Comparison of ENCODE assay signal across 10 mouse cellular contexts in genomic region chr3:121646364-121647048, GRCm38 (mm10). TPM values are rescaled to one million over a fixed set of nuclear protein-coding genes. Genes with fewer than 3 reads are reported as not detected.
DNase-seq lines count a peak whose midpoint lies in the region; ATAC-seq and TF ChIP-seq lines count a peak whose summit lies in the region.
"Had no signal": no experiment of that assay in that cellular context is flagged by ENCODE, and none has a peak within 500 bp of the region (broad histone marks: within the 10 kb centered on the region; RNA-seq: fewer than 3 reads in every experiment).

No protein-coding gene starts in this region.

- no peaks in the 10 kb centered on the region for H3K27me3 ChIP-seq in intestine, embryonic 14.5 days (replicated peaks; ENCODE audit: control insufficient read depth, insufficient read depth, low read length)
- H3K27me3 ChIP-seq in lung, embryonic 14.5 days (ENCODE audit: insufficient read depth, low read length): no peaks in the 10 kb centered on the region
- no peaks in the 10 kb centered on the region for H3K27me3 ChIP-seq in midbrain, embryonic 15.5 days (replicated peaks)

- H3K4me2 ChIP-seq in intestine, embryonic 14.5 days (ENCODE audit: low read length): no peak overlapping the region
- no peak overlapping the region for H3K4me2 ChIP-seq in lung, embryonic 14.5 days
- no peak overlapping the region for H3K4me2 ChIP-seq in midbrain, embryonic 15.5 days

- 23% methylated on average over 9 of the region's 9 CpGs for WGBS in intestine, embryonic 14.5 days
- WGBS in lung, embryonic 14.5 days: 29% methylated on average over 9 of the region's 9 CpGs
- WGBS in midbrain, embryonic 15.5 days: 72% methylated on average over 9 of the region's 9 CpGs

- no peaks in the 10 kb centered on the region for H3K9me3 ChIP-seq in intestine, embryonic 14.5 days (ENCODE audit: control insufficient read depth, low read length)
- no peaks in the 10 kb centered on the region for H3K9me3 ChIP-seq in lung, embryonic 14.5 days (ENCODE audit: low read depth, low read length)
- no peaks in the 10 kb centered on the region for H3K9me3 ChIP-seq in midbrain, embryonic 15.5 days

- peak; percentile 91 for ATAC-seq in intestine, embryonic 14.5 days (replicated peaks; ENCODE audit: low FRiP score, low TSS enrichment, low read depth)
- ATAC-seq in lung, embryonic 14.5 days (ENCODE audit: insufficient read depth): peak; percentile 64
- no peak for ATAC-seq in midbrain, embryonic 15.5 days (replicated peaks)

- TF ChIP-seq CTCF in lung, embryonic 14.5 days (IDR thresholded peaks at IDR 0.05; ENCODE audit: low read depth): no peak
- no peak for TF ChIP-seq CTCF in layer of hippocampus, adult 2 months (conservative IDR thresholded peaks at IDR 0.05)

- H3K9ac ChIP-seq in intestine, embryonic 14.5 days (ENCODE audit: low read length): no peak overlapping the region
- H3K9ac ChIP-seq in lung, embryonic 14.5 days: no peak overlapping the region
- no peak overlapping the region for H3K9ac ChIP-seq in midbrain, embryonic 15.5 days
- H3K9ac ChIP-seq: liver, embryonic 14.5 days had no signal

- H3K27ac ChIP-seq in intestine, embryonic 14.5 days (ENCODE audit: low read depth): peak overlapping the region; percentile 77
- H3K27ac ChIP-seq in lung, embryonic 14.5 days (ENCODE audit: low read depth): peak overlapping the region; percentile 30
- H3K27ac ChIP-seq in midbrain, embryonic 15.5 days: no peak overlapping the region
- no peak overlapping the region for H3K27ac ChIP-seq in layer of hippocampus, adult 2 months
- H3K27ac ChIP-seq: liver, embryonic 14.5 days had no signal

- peak; percentile 32 to 59 for DNase-seq in adrenal gland, adult (ENCODE audit: inconsistent age in 2 of 2, low spot score in 1 of 2)
- DNase-seq in adrenal gland, adult 8-10 months: no peak
- DNase-seq in R1 (ENCODE audit: low read depth, low spot score) (peak; percentile 54), adipocyte (ENCODE audit: low spot score) (no peak)
- peak; percentile 70 for DNase-seq in intestine, embryonic 14.5 days (ENCODE audit: low spot score)
- peak; percentile 55 for DNase-seq in lung, embryonic 14.5 days
- no peak for DNase-seq in layer of hippocampus, adult 2 months (ENCODE audit: low spot score in 2 of 2)

- peaks cover 32% of the 10 kb centered on the region for H3K4me1 ChIP-seq in intestine, embryonic 14.5 days (replicated peaks; ENCODE audit: control insufficient read depth, insufficient read depth, low read length)
- peaks cover 8% of the 10 kb centered on the region for H3K4me1 ChIP-seq in lung, embryonic 14.5 days (ENCODE audit: insufficient read depth)
- H3K4me1 ChIP-seq in midbrain, embryonic 15.5 days: no peaks in the 10 kb centered on the region

- no peaks in the 10 kb centered on the region for H3K36me3 ChIP-seq in intestine, embryonic 14.5 days (ENCODE audit: control insufficient read depth, insufficient read depth, low read length)
- no peaks in the 10 kb centered on the region for H3K36me3 ChIP-seq in lung, embryonic 14.5 days (ENCODE audit: insufficient read depth)
- no peaks in the 10 kb centered on the region for H3K36me3 ChIP-seq in midbrain, embryonic 15.5 days (replicated peaks)

- no peak overlapping the region for H3K4me3 ChIP-seq in intestine, embryonic 14.5 days (ENCODE audit: low read depth, low read length)
- no peak overlapping the region for H3K4me3 ChIP-seq in lung, embryonic 14.5 days (ENCODE audit: low read depth, low read length)
- H3K4me3 ChIP-seq in midbrain, embryonic 15.5 days: no peak overlapping the region
- no peak overlapping the region for H3K4me3 ChIP-seq in layer of hippocampus, adult 2 months

RNA-seq across cellular contexts. Expression of gene 4930432M17Rik, which starts 24.1 kb away (rescaled TPM):
- total RNA-seq in adrenal gland, adult 8-10 months (2022): not detected
- not detected in 2 replicates for polyA plus RNA-seq in intestine, embryonic 14.5 days (2014; fragmentation: Nextera tagmentation; extraction: Ambion mirVana)
- polyA plus RNA-seq in lung, embryonic 14.5 days (2014; fragmentation: Nextera tagmentation; extraction: Ambion mirVana): not detected in 2 replicates
- not detected in 2 replicates for polyA plus RNA-seq in midbrain, embryonic 15.5 days (2015; fragmentation: Nextera tagmentation; extraction: Ambion mirVana)
- total RNA-seq in layer of hippocampus, adult 2 months (2021): not detected
- total RNA-seq: gastrocnemius, adult 8-10 months had no signal
- polyA plus RNA-seq: liver, embryonic 14.5 days had no signal

Comparison
In these comparisons a context has a peak if more than half of its experiments do, and no peak if none do; other contexts are left out.
1. DNase-seq: peak in adrenal gland, adult (2 of 2), R1 (single experiment), intestine, embryonic 14.5 days (single experiment) and lung, embryonic 14.5 days (single experiment); none in adrenal gland, adult 8-10 months (single experiment), adipocyte (single experiment) and layer of hippocampus, adult 2 months (0 of 2).
2. H3K27ac ChIP-seq: peak in intestine, embryonic 14.5 days (single experiment) and lung, embryonic 14.5 days (single experiment); none in midbrain, embryonic 15.5 days (single experiment) and layer of hippocampus, adult 2 months (single experiment).